In genomic region chr3:40540567-40541554, GRCm38 (mm10) we compare ENCODE assay signal across 8 mouse cellular contexts. TPM values are rescaled to one million over a fixed set of nuclear protein-coding genes. Genes with fewer than 3 reads are reported as not detected.
DNase-seq lines count a peak whose midpoint lies in the region; ATAC-seq and TF ChIP-seq lines count a peak whose summit lies in the region.

No protein-coding gene starts in this region.

- 4% methylated on average over 44 of the region's 45 CpGs for WGBS in bone marrow, adult 2 months
- 7% methylated on average over 24 of the region's 45 CpGs for WGBS in embryonic facial prominence, embryonic 14.5 days
- WGBS in limb, embryonic 13.5 days: 5% methylated on average over 40 of the region's 45 CpGs
- WGBS in midbrain, embryonic 15.5 days: 4% methylated on average over 45 of the region's 45 CpGs

- no peak for TF ChIP-seq CTCF in bone marrow, adult 2 months (IDR thresholded peaks at IDR 0.05; ENCODE audit: control insufficient read depth, insufficient read depth, low read length)

- peak overlapping the region; percentile 76 for H3K4me3 ChIP-seq in bone marrow, adult 2 months (replicated peaks; ENCODE audit: control insufficient read depth, low read depth, low read length)
- peak overlapping the region; percentile 85 for H3K4me3 ChIP-seq in embryonic facial prominence, embryonic 14.5 days (ENCODE audit: low read depth, low read length)
- peak overlapping the region; percentile 82 for H3K4me3 ChIP-seq in limb, embryonic 13.5 days
- peak overlapping the region; percentile 96 for H3K4me3 ChIP-seq in midbrain, embryonic 15.5 days

- peak; percentile 97 for ATAC-seq in embryonic facial prominence, embryonic 14.5 days (ENCODE audit: low read depth)
- ATAC-seq in limb, embryonic 13.5 days (ENCODE audit: low FRiP score, low read depth): peak; percentile 96
- peak; percentile 97 for ATAC-seq in midbrain, embryonic 15.5 days (replicated peaks)

- no peaks in the 10 kb centered on the region for H3K36me3 ChIP-seq in embryonic facial prominence, embryonic 14.5 days (ENCODE audit: control insufficient read depth, insufficient read depth, low read length)
- H3K36me3 ChIP-seq in limb, embryonic 13.5 days: no peaks in the 10 kb centered on the region
- H3K36me3 ChIP-seq in midbrain, embryonic 15.5 days (replicated peaks): no peaks in the 10 kb centered on the region

- H3K4me2 ChIP-seq in embryonic facial prominence, embryonic 14.5 days (ENCODE audit: low read depth, low read length): peak overlapping the region; percentile 71
- H3K4me2 ChIP-seq in limb, embryonic 13.5 days (replicated peaks): peak overlapping the region; percentile 72
- H3K4me2 ChIP-seq in midbrain, embryonic 15.5 days: peak overlapping the region; percentile 62

- no peaks in the 10 kb centered on the region for H3K27me3 ChIP-seq in embryonic facial prominence, embryonic 14.5 days (replicated peaks; ENCODE audit: control insufficient read depth, insufficient read depth, low read length)
- H3K27me3 ChIP-seq in limb, embryonic 13.5 days: no peaks in the 10 kb centered on the region
- no peaks in the 10 kb centered on the region for H3K27me3 ChIP-seq in midbrain, embryonic 15.5 days (replicated peaks)

- H3K4me1 ChIP-seq in bone marrow, adult 2 months (ENCODE audit: control insufficient read depth, insufficient read depth, low read length): no peaks in the 10 kb centered on the region
- H3K4me1 ChIP-seq in embryonic facial prominence, embryonic 14.5 days (ENCODE audit: control insufficient read depth, insufficient read depth, low read length): no peaks in the 10 kb centered on the region
- H3K4me1 ChIP-seq in limb, embryonic 13.5 days: 0 out of 2 replicates have a peak, but pooled peaks cover 5% of the 10 kb centered on the region
- peaks cover 3% of the 10 kb centered on the region; the same call in 1 of the 2 replicates for H3K4me1 ChIP-seq in midbrain, embryonic 15.5 days

- TF ChIP-seq POLR2A in bone marrow, adult 2 months (IDR thresholded peaks at IDR 0.05; ENCODE audit: borderline replicate concordance, control insufficient read depth, low read depth, low read length): 0 out of 2 replicates have a peak, but pooled peaks have one; percentile 28

- peak; percentile 85 for DNase-seq in 416B (ENCODE audit: low read depth)
- peak; percentile 93 for DNase-seq in embryonic facial prominence, embryonic 14.5 days (ENCODE audit: low spot score)
- DNase-seq in heart, adult 8-10 months (ENCODE audit: low spot score): peak; percentile 88
- DNase-seq in kidney, adult 9 months: peak; percentile 89
- DNase-seq in spleen, adult 18-20 months: peak; percentile 78 to 88

- no peak overlapping the region; the same call in 1 of the 2 replicates for H3K27ac ChIP-seq in bone marrow, adult 2 months (ENCODE audit: control insufficient read depth, insufficient read depth, low read depth, low read length, poor library complexity)
- no peak overlapping the region for H3K27ac ChIP-seq in embryonic facial prominence, embryonic 14.5 days (replicated peaks; ENCODE audit: low read depth, low read length)
- H3K27ac ChIP-seq in limb, embryonic 13.5 days: peak overlapping the region; percentile 39; the same call in 1 of the 2 replicates
- peak overlapping the region; percentile 79 for H3K27ac ChIP-seq in midbrain, embryonic 15.5 days

- H3K9ac ChIP-seq in embryonic facial prominence, embryonic 14.5 days (ENCODE audit: low read depth, low read length): peak overlapping the region; percentile 83
- peak overlapping the region; percentile 77 for H3K9ac ChIP-seq in limb, embryonic 13.5 days
- H3K9ac ChIP-seq in midbrain, embryonic 15.5 days: peak overlapping the region; percentile 96

- H3K9me3 ChIP-seq in embryonic facial prominence, embryonic 14.5 days (ENCODE audit: control insufficient read depth, low read length): no peaks in the 10 kb centered on the region
- no peaks in the 10 kb centered on the region for H3K9me3 ChIP-seq in limb, embryonic 13.5 days
- no peaks in the 10 kb centered on the region for H3K9me3 ChIP-seq in midbrain, embryonic 15.5 days

RNA-seq across cellular contexts. Expression of gene Intu, which starts 9.8 kb away (rescaled TPM):
- 0.83 and 1.3 TPM in 2 replicates for polyA plus RNA-seq in bone marrow, adult 2 months (2011; ENCODE audit: insufficient read depth, insufficient read length, low replicate concordance, missing spikeins)
- polyA plus RNA-seq in embryonic facial prominence, embryonic 14.5 days (2014; fragmentation: Nextera tagmentation; extraction: Ambion mirVana): 3.8 and 4.0 TPM in 2 replicates
- total RNA-seq in heart, adult 8-10 months (2022): 10 to 100 TPM; 17.3 to 23.2 (median 20.6) TPM
- polyA plus RNA-seq in limb, embryonic 13.5 days (2015; fragmentation: Nextera tagmentation; extraction: Ambion mirVana): 3.0 and 3.3 TPM in 2 replicates
- polyA plus RNA-seq in midbrain, embryonic 15.5 days (2015; fragmentation: Nextera tagmentation; extraction: Ambion mirVana): 3.2 and 3.7 TPM in 2 replicates

Comparison
In these comparisons a context has a peak if more than half of its experiments do, and no peak if none do; other contexts are left out.
1. H3K27ac ChIP-seq: peak in limb, embryonic 13.5 days (single experiment) and midbrain, embryonic 15.5 days (single experiment); none in bone marrow, adult 2 months (single experiment) and embryonic facial prominence, embryonic 14.5 days (single experiment).
2. Peak in every context shown above with its lines, with median percentiles within 50 percentile points of each other: DNase-seq, H3K4me3 ChIP-seq, ATAC-seq, H3K4me2 ChIP-seq and H3K9ac ChIP-seq.